Mouse (Mus musculus) ovary, adult 18-20 months (tissue): ENCODE measurements around the gene Tcf20.
A peak's percentile ranks its signal among the peaks of the same experiment; 100 is the strongest.

ENCODE experiments used
- DNase-seq: peaks from one replicate; pipeline ENCODE4 v3.0.0; 2022; ENCODE audit warnings: low spot score, mixed read lengths

The Tcf20 gene

DNA sequence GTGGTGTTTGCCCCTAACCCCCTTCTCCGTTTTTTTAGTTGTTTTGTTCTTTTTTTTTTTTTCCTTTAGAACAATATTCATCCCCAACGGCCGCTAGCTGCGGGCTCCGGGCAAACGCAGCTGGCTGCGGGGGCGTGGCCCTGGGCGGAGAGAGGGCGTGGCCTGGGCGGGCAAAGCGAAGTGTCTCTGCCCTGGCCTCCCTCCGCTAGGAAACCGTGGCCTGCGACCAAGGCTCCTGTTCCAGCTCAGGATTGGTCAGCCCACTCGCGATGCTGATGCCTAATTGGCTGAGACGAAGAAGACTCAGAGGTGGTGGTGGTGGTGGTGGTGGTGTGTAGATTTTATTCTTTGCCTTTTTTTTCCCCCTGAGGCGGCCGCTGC is at the start of gene Tcf20:
Gene Tcf20 (minus strand): TSS at position 141 of the 381 bp plus-strand sequence.
- DNase-seq = peak; percentile 92

DNA sequence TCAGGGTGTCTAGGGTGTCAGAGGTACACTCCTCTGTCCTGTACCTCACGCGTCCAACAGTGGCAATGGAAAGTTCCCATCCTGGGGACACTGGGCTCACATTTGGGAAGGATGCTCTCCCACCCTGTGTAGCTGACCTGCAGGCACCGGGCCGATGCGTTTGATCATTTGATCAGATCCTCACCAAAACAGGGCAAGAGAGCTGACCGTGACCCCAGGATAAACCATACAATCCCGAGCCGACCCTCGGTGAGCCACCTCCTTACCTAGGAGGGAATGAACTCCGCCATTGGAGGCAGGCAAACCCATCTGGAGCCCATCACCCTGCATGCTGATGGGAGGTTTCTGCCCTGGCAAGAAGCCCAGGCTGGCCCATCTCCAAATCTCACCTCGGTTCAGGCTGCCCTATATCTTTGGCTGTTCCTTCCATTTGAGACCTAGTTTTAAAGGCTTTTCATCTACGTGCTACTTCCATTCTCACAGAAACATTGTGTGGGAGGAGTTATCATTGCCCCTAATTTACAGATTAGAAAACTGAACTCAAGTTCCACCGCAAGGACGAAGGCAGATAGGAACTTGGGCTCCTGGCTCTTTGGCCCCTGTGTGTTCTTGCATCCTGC is 49.3 kb upstream of the Tcf20 start:
- DNase-seq = peak; percentile 68

DNA sequence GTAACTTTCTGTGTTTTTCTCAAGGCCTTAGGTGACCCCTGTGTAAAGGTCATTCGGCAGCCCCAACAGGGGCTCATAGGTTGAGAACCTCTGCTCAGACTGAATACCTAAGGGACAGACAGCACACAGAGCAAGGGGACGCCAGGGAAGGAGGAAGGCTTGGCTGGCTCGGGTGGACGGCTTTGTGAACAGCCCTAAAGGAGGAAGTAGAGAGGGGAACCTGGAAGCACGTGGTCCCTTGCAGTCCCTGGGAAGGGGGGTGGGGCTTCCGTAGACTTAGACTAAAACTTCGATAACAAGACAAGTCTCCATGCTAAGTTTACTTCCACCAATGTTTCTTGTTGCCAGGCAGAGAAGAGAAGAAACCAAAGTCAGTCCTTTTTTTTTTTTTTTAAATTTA is 48.4 kb upstream of the Tcf20 start:
- DNase-seq = no peak

DNA sequence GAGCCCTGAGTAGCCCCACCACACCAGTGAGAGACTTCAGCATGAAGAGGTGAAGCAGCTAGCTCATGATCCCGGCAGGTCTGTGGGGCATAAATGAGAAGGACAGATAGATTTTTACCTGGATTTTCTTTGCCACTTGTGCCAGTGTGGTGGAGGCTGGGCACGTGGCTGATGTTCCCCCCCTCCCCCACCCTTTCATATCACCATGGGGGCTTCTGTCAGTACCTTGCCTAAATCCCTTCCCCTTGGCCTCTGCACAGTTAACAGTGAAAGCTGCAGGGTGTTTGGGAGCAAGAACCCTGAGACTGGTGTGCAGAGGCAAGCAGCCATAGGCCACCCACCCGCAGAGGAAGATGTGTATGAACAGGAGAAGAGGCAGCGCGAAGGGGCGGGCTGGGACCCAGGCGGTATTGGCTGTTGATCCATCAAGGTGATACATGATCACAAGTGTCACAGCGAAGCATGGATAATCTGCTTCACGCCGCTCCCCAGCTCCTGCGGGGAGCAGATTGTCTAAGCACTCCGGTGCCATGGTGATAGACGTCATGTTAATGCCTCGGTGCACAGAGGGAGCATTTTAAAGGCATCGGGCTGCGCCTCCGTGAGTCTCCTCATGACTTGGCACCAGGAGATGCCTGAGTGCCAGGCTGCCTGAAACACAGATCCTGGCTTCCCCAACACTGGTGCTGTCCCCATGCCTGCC is 46.8 kb upstream of the Tcf20 start:
- no peak for DNase-seq

GRCm38 (mm10) chr15:83032981-83033541 is 45.4 kb upstream of the Tcf20 start, which contains the start of gene Nfam1:
Gene Nfam1, minus strand, starts transcription at chr15:83033306.
- no peak for DNase-seq

DNA sequence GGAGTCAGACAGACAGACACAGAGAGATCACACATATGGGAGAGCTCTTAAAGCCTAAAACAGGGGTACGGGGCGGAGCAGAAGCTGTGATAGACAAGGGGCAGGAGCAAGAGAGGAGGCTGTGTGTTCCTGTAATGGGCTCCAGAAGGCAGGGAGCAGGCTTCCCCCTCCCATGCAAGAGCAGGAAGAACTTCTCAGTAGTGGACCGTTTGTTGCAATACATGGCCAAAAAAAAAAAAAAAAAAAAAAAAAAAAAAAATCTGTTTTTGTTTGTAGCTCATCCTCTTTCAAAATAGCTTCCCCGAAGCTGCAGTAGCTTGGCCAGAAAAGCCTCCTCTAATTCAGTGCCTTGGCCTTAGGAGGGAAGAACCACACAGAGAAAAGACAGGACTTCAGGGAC is 43.2 kb upstream of the Tcf20 start:
- no peak for DNase-seq

GRCm38 (mm10) chr15:83029725-83030718 is 42.4 kb upstream of the Tcf20 start:
- DNase-seq = no peak

DNA sequence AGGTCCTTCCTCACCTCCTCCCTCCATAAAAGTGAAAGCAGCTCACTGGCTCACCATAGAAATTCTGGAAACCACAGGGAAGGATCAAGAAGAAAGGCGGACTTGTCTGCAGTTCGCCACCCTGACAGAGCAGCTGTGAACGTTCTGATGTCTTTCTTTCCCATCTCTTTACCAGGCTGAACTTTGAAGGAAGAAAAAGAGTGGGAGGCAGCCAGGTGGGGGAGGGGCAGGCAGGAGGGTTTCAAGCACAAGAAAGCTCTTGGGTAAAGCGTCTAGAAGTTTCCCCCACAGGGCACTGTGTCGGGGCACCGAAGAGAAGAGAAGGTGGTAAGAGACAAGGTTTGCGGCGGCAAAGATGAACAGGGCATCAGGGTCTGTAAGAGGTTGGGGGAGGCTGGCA is 38.5 kb upstream of the Tcf20 start:
- DNase-seq = no peak

GRCm38 (mm10) chr15:83025041-83025760 is 37.5 kb upstream of the Tcf20 start:
- DNase-seq = no peak

GRCm38 (mm10) chr15:83022947-83023346 is 35.3 kb upstream of the Tcf20 start:
- DNase-seq = no peak

DNA sequence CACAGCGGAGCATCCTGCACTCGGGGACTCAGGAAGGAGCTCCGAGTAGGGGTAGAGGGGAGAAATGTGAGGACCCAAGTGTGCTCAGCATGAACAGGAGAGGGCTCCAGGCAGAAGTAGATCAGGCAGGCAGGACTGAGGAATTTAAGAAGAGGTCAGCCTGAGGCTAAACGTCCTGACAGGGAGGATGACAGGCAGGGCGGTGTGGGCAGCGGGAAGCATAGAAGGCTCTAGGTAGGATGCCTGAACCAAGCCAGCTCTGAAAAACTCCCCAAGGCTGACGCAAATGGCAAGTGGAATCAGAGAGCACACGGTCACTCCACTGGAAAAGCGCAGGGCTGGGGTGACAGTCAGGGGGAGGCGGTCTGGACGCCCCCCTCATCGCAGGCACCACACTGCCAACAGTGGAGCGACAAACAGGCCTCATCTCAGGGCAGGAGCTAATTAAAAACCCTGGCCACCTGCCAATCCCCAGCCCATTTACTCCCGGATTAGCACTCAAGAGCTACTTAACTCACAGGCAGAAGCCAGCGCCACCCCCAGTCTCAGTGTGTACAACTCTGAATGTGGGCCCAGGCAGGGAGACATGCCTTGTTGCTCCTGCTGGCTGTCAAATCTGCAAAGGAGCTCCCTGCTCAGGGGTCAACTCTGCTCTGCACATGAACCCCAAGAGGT is 23.5 kb upstream of the Tcf20 start:
- no peak for DNase-seq

GRCm38 (mm10) chr15:83010423-83010822 is 22.8 kb upstream of the Tcf20 start:
- DNase-seq = no peak

- DNase-seq = no peak
These were observed 21.9 kb upstream of the Tcf20 start for GRCm38 (mm10) chr15:83009532-83009931.

GRCm38 (mm10) chr15:83008761-83009423 is 21.2 kb upstream of the Tcf20 start:
- no peak for DNase-seq

DNA sequence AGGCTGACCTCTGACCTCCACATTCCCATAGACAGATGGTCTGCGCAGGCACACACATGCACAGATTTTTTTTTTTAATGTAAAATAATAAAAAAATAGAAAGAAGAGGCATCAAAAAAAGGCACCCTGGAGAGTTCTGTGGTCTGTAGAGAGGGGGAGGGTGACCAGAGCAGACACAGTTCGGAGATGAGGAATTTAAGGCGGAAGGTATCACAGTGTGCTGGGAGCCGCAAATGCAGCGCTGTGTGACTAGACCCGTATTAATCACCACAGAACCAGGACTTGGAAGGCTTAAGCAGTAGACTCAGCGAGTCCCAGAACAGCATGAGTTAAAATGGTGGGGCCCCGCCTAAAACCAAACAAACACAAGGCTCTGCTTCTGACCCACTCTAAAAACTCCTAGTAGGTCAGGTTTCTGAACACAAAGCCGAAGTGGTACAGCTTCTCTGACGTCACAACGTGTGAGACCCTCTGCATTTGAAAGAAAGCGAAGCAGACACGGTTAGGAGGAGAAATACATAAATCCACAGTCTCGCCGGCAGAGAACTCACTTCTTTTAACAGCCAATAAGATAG is 19.8 kb upstream of the Tcf20 start:
- no peak for DNase-seq

DNA sequence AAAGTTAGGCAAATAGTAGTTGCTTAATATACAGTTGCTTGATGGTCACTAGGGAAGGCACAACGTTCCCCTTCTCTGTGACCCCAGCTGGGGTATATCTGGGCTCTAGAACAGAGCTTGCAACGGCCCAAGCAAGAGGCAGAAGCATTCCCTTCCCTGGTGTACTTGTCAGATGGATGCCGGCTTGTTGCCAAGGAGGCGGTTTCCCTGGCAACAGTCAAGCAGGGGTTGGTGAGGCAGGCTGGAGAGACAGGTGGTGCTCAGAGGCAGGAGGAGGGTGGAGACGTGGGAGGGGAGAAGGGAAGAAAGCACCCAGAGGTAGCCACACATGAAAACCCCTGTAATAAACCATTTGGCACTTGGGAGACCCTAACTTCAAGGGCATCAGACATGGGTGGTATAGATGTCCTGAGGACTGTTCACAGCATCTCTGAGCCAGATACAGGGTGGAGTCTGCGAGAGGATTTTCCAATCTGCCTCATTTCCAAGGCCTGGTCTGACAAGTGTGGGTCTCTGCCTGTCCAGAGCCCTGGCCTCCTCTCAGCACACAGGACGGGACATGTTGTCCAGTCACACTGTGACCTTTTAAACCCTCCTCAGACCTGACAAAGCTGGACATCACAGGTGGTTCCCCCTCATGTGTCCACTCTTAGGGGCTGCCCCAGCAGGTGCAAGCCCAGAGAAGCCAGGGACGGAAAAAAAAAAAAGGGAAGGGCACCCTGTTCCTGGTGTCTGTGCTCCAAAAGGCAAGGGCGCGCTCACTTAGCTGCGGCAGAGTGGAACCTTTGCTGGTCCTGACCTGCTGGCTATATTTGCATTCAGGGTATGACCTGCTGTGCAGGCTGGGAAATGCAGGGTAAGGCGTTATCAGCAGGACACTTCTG is 15.2 kb upstream of the Tcf20 start:
- no peak for DNase-seq

- no peak for DNase-seq
These were observed 11.1 kb upstream of the Tcf20 start for GRCm38 (mm10) chr15:82998811-82999221.

- no peak for DNase-seq
These were observed 8.8 kb upstream of the Tcf20 start for GRCm38 (mm10) chr15:82996431-82996830.

GRCm38 (mm10) chr15:82995239-82995638 is 7.6 kb upstream of the Tcf20 start:
- no peak for DNase-seq
